Mouse (Mus musculus): ENCODE results near the gene Rhof. TPM values are rescaled to one million over a fixed set of nuclear protein-coding genes. Genes with fewer than 3 reads are reported as not detected.

The Rhof gene
- polyA plus RNA-seq, 1 experiment from 2014 or later: 2.3 TPM

Other genes with a start within 250 kb of the Rhof start
- 29.6 and 31.7 TPM in 2 replicates for gene Kdm2b, start 142.9 kb downstream of the Rhof start, polyA plus RNA-seq (2015; fragmentation: Nextera tagmentation; extraction: Ambion mirVana)
- gene Orai1, start 117.6 kb downstream of the Rhof start, polyA plus RNA-seq (2015; fragmentation: Nextera tagmentation; extraction: Ambion mirVana): 20.0 and 20.3 TPM in 2 replicates
- 0.54 TPM in 1 of 2 replicates, not detected in the other for gene Morn3, start 85.7 kb downstream of the Rhof start, polyA plus RNA-seq (2015; fragmentation: Nextera tagmentation; extraction: Ambion mirVana)
- 12.9 and 14.2 TPM in 2 replicates for gene Tmem120b, start 64.3 kb downstream of the Rhof start, polyA plus RNA-seq (2015; fragmentation: Nextera tagmentation; extraction: Ambion mirVana)
- 9.4 and 9.6 TPM in 2 replicates for gene Setd1b, start 9.5 kb upstream of the Rhof start, polyA plus RNA-seq (2015; fragmentation: Nextera tagmentation; extraction: Ambion mirVana)
- gene Psmd9, start 36.7 kb upstream of the Rhof start, polyA plus RNA-seq (2015; fragmentation: Nextera tagmentation; extraction: Ambion mirVana): 67.6 and 76.0 TPM in 2 replicates
- gene Hpd, start 50.0 kb upstream of the Rhof start, polyA plus RNA-seq (2015; fragmentation: Nextera tagmentation; extraction: Ambion mirVana): 2.2 and 5.3 TPM in 2 replicates
- gene Wdr66, start 119.4 kb upstream of the Rhof start, polyA plus RNA-seq (2015; fragmentation: Nextera tagmentation; extraction: Ambion mirVana): 0.86 and 0.92 TPM in 2 replicates
- gene Bcl7a, start 211.1 kb upstream of the Rhof start, polyA plus RNA-seq (2015; fragmentation: Nextera tagmentation; extraction: Ambion mirVana): 19.9 and 21.0 TPM in 2 replicates

All from stomach, embryonic 15.5 days (tissue).